Mouse (Mus musculus): ENCODE results near the gene Slc39a11.

DNA sequence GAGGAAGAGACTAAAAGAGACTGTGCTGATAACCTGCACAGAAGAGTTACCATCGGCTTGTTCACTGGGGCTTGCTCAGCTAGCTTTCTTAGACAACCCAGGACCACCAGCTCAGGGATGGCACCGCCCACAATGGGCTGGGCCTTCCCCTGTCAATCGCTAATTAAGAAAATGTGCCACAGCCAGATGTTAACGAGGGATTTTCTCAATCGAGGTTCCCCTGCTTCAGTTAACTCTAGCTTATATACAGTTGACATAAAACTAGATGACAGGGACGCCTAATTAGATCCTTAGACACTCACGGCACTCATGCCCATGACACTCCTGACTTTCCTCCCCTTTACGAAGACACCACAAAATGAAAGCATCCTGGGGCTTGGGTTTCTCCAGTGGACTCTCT is 268.3 kb downstream of the Slc39a11 start:
- TF ChIP-seq CTCF (IDR thresholded peaks at IDR 0.05; ENCODE audit: low read depth) (no peak), EP300 (IDR thresholded peaks at IDR 0.05; ENCODE audit: low read depth) (no peak)
